ENCODE assay signal across 14 mouse cellular contexts in the genomic region with DNA sequence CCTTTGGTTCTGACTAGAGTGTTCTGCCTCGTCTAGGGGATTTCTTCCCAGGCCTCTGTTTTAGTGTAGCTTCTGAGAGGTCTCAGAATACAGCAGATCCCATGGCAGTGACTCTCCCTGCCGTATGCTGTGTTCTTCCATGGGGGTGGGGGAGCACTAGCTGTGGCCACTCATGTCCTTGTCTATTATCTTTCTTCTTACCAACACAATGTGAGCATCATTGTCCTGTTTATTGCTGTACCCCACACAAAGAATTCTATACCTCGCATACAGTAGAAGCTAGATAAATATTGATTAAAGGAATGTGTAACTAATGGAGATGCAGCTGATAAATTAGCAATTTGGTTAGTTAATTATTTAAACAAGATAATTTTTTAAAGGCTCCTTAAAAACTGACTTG.
A peak's percentile ranks its signal among the peaks of the same experiment; 100 is the strongest.
DNase-seq lines count a peak whose midpoint lies in the region; ATAC-seq and TF ChIP-seq lines count a peak whose summit lies in the region.
"Had no signal": no experiment of that assay in that cellular context is flagged by ENCODE, and none has a peak within 500 bp of the region (broad histone marks: within the 10 kb centered on the region; RNA-seq: fewer than 3 reads in every experiment).

No protein-coding gene starts in this region.

- ATAC-seq in kidney, postnatal 0 days (replicated peaks; ENCODE audit: low FRiP score, low read depth), result 0 out of 2 replicates have a peak, but pooled peaks have one; percentile 40
- ATAC-seq in forebrain, embryonic 16.5 days, result peak; percentile 46
- peak; percentile 29; the same call in 1 of the 2 replicates for ATAC-seq in hindbrain, postnatal 0 days
- peak; percentile 62 for ATAC-seq in midbrain, postnatal 0 days (ENCODE audit: low FRiP score)

- H3K27ac ChIP-seq in kidney, postnatal 0 days, result no peak overlapping the region
- no peak overlapping the region for H3K27ac ChIP-seq in forebrain, embryonic 16.5 days (ENCODE audit: low read length)
- H3K27ac ChIP-seq in hindbrain, postnatal 0 days, result no peak overlapping the region
- no peak overlapping the region for H3K27ac ChIP-seq in midbrain, postnatal 0 days (ENCODE audit: low read depth, low read length)
- H3K27ac ChIP-seq: lung, embryonic 15.5 days had no signal

- no peaks in the 10 kb centered on the region for H3K9me3 ChIP-seq in kidney, postnatal 0 days (replicated peaks; ENCODE audit: low read length)
- H3K9me3 ChIP-seq in forebrain, embryonic 16.5 days (ENCODE audit: control insufficient read depth, low read length), result no peaks in the 10 kb centered on the region
- no peaks in the 10 kb centered on the region for H3K9me3 ChIP-seq in hindbrain, postnatal 0 days (ENCODE audit: low read length)
- H3K9me3 ChIP-seq in midbrain, postnatal 0 days (ENCODE audit: low read length), result no peaks in the 10 kb centered on the region
- H3K9me3 ChIP-seq: lung, embryonic 15.5 days; megakaryocyte, embryonic 14.5 days had no signal

- H3K27me3 ChIP-seq in kidney, postnatal 0 days (ENCODE audit: insufficient read depth, low read length), result no peaks in the 10 kb centered on the region
- no peaks in the 10 kb centered on the region for H3K27me3 ChIP-seq in forebrain, embryonic 16.5 days (replicated peaks; ENCODE audit: control insufficient read depth, insufficient read depth, low read length)
- no peaks in the 10 kb centered on the region for H3K27me3 ChIP-seq in hindbrain, postnatal 0 days (ENCODE audit: insufficient read depth, low read length)
- H3K27me3 ChIP-seq in midbrain, postnatal 0 days (ENCODE audit: insufficient read depth, low read length), result no peaks in the 10 kb centered on the region
- H3K27me3 ChIP-seq: lung, embryonic 15.5 days; megakaryocyte, embryonic 14.5 days had no signal

- no peak overlapping the region for H3K4me2 ChIP-seq in kidney, postnatal 0 days (ENCODE audit: low read length)
- no peak overlapping the region for H3K4me2 ChIP-seq in forebrain, embryonic 16.5 days (ENCODE audit: low read length)
- H3K4me2 ChIP-seq in hindbrain, postnatal 0 days (ENCODE audit: low read depth, low read length), result no peak overlapping the region
- no peak overlapping the region for H3K4me2 ChIP-seq in midbrain, postnatal 0 days (ENCODE audit: low read depth, low read length, poor library complexity, severe bottlenecking)
- H3K4me2 ChIP-seq: liver, embryonic 11.5 days; lung, embryonic 15.5 days had no signal

- no peak for DNase-seq in kidney, postnatal 0 days (ENCODE audit: low spot score)
- no peak for DNase-seq in kidney, adult 18-20 months
- no peak for DNase-seq in hindbrain, postnatal 0 days (ENCODE audit: low spot score)
- no peak for DNase-seq in midbrain, postnatal 0 days (ENCODE audit: low spot score)
- DNase-seq in cerebellum, postnatal 25 days, result no peak
- no peak for DNase-seq in heart, postnatal 25 days (ENCODE audit: low spot score)
- DNase-seq in urinary bladder, adult 2 months (ENCODE audit: low spot score), result no peak
- DNase-seq: thymus, adult 2 months had no signal

- no peak for TF ChIP-seq CTCF in kidney, postnatal 0 days (IDR thresholded peaks at IDR 0.05; ENCODE audit: low read depth)
- TF ChIP-seq CTCF in hindbrain, postnatal 0 days (IDR thresholded peaks at IDR 0.05; ENCODE audit: low read depth), result no peak
- TF ChIP-seq CTCF in midbrain, postnatal 0 days (IDR thresholded peaks at IDR 0.05), result no peak

- 75% methylated on average over 3 of the region's 3 CpGs for WGBS in kidney, postnatal 0 days
- 70% methylated on average over 3 of the region's 3 CpGs for WGBS in forebrain, embryonic 16.5 days
- WGBS in hindbrain, postnatal 0 days, result 75% methylated on average over 3 of the region's 3 CpGs
- WGBS in midbrain, postnatal 0 days, result 80% methylated on average over 3 of the region's 3 CpGs

- H3K4me1 ChIP-seq in kidney, postnatal 0 days (replicated peaks; ENCODE audit: insufficient read depth, low read length), result no peaks in the 10 kb centered on the region
- peaks cover 5% of the 10 kb centered on the region for H3K4me1 ChIP-seq in forebrain, embryonic 16.5 days (replicated peaks; ENCODE audit: control insufficient read depth, insufficient read depth, low read length)
- H3K4me1 ChIP-seq in hindbrain, postnatal 0 days (ENCODE audit: insufficient read depth, low read length), result no peaks in the 10 kb centered on the region
- no peaks in the 10 kb centered on the region for H3K4me1 ChIP-seq in midbrain, postnatal 0 days (ENCODE audit: insufficient read depth, low read length)
- H3K4me1 ChIP-seq: megakaryocyte, embryonic 14.5 days had no signal

- H3K36me3 ChIP-seq in kidney, postnatal 0 days (ENCODE audit: insufficient read depth, low read length), result no peaks in the 10 kb centered on the region
- no peaks in the 10 kb centered on the region for H3K36me3 ChIP-seq in forebrain, embryonic 16.5 days (ENCODE audit: control insufficient read depth, insufficient read depth)
- H3K36me3 ChIP-seq in hindbrain, postnatal 0 days (ENCODE audit: insufficient read depth, low read length), result no peaks in the 10 kb centered on the region
- H3K36me3 ChIP-seq in midbrain, postnatal 0 days (ENCODE audit: insufficient read depth, low read length), result no peaks in the 10 kb centered on the region
- H3K36me3 ChIP-seq: G1E; lung, embryonic 15.5 days had no signal

- H3K4me3 ChIP-seq in kidney, postnatal 0 days (replicated peaks; ENCODE audit: low read depth, low read length), result no peak overlapping the region
- no peak overlapping the region for H3K4me3 ChIP-seq in forebrain, embryonic 16.5 days (replicated peaks; ENCODE audit: low read length)
- H3K4me3 ChIP-seq in hindbrain, postnatal 0 days (ENCODE audit: low read length), result no peak overlapping the region
- no peak overlapping the region for H3K4me3 ChIP-seq in midbrain, postnatal 0 days (ENCODE audit: low read depth, low read length)
- H3K4me3 ChIP-seq: erythroblast, embryonic 14.5 days; lung, embryonic 15.5 days; megakaryocyte, embryonic 14.5 days had no signal

- H3K9ac ChIP-seq in kidney, postnatal 0 days (ENCODE audit: low read depth, low read length), result no peak overlapping the region
- no peak overlapping the region for H3K9ac ChIP-seq in forebrain, embryonic 16.5 days (replicated peaks; ENCODE audit: low read depth, low read length)
- no peak overlapping the region for H3K9ac ChIP-seq in hindbrain, postnatal 0 days (replicated peaks; ENCODE audit: low read length)
- no peak overlapping the region for H3K9ac ChIP-seq in midbrain, postnatal 0 days (replicated peaks; ENCODE audit: low read length, poor library complexity, severe bottlenecking)
- H3K9ac ChIP-seq: lung, embryonic 15.5 days had no signal

- intact Hi-C loops in heart, postnatal 25 days (cut with DNase I), result no loop called here
